Mouse (Mus musculus) layer of hippocampus, postnatal 25 days (tissue): ENCODE measurements around the gene Mrpl34. TPM values are rescaled to one million over a fixed set of nuclear protein-coding genes. Genes with fewer than 3 reads are reported as not detected.

Source experiments
- DNase-seq, 2 experiments: peaks; one replicate each; pipeline ENCODE4 v3.0.0; 2022; ENCODE audit warnings: mixed read lengths in 2 of 2, low spot score in 1 of 2; ENCODE audit errors: extremely low spot score in 1 of 2
- total RNA-seq, 2 experiments: library from RNA; stranded (reverse); gene quantifications; 2 replicates each; pipeline ENCODE4 v1.2.3; 2021

The Mrpl34 gene
- total RNA-seq, 2 experiments from 2014 or later, result 49.9 to 54.7 TPM

GRCm38 (mm10) chr8:71487691-71488445, 23.1 kb downstream of the Mrpl34 start, which contains the start of gene Gtpbp3:
Gene Gtpbp3, plus strand, starts transcription at chr8:71488103.
- DNase-seq, result peak; percentile 56 to 65

DNA sequence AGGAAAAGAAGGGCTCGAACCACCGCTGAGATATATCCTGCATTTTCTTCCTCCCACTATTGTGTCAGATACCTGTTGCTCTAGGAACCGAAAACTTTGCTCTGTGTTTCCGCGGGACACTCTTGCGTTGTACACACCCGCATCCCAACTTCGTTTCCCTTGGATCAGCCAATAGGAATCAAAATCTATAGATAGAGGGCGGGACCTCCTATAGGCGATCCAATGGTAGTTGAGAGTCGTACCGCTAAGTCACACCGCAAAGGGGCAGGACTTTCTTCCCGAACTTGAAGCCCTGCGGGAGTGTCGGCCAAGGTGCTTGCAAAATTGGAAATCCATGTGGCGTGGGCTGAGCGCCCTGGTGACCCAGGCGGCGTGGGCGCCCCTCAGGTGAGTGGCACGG, 23.7 kb downstream of the Mrpl34 start:
- DNase-seq, result peak; percentile 65 to 76

DNA sequence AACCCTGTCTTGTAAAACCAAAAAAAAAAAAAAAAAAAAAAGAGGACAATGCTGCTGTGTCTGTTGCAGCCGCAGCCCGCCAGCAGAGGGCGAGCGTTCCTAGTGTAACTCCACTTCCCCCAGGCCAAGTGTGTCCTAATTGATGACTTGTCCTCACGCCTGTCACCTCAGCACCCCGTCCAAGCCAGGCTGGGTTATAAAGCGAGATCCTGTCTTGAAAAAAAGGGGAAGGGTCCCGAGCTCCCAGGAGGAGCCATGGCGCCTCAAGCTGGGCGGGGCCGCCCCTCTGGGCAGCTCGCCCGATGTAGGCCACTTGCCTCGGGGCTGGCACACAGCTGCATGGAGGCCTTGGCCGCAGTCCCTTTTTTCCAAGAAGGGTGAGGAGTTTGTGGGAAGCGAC, 30.3 kb downstream of the Mrpl34 start:
- peak; percentile 68 to 82 for DNase-seq

DNA sequence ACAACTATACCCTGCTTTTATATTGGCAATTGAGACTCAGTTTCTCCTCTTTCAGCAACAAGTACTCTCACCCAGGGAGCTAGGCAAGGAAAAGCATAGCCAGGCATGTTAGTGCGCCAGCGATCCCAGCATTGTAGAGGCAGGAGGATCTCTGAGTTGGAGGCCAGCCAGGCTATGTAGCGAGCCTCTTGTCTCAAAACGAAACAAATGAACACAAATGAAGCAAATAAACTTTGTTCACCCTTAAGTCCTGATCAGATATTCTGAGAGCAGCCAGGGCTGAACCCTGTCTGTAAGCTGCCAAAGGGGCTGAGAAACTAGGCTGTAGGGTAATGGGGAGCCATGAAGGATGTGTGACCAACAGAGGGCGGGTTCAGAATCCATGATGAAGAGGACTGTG, 31.1 kb downstream of the Mrpl34 start:
- no peak for DNase-seq

GRCm38 (mm10) chr8:71496481-71496880, 31.7 kb downstream of the Mrpl34 start:
- DNase-seq, result no peak

GRCm38 (mm10) chr8:71497077-71497645, 32.4 kb downstream of the Mrpl34 start:
- DNase-seq, result no peak

GRCm38 (mm10) chr8:71497881-71498501, 33.2 kb downstream of the Mrpl34 start:
- no peak for DNase-seq

GRCm38 (mm10) chr8:71498816-71499690, 34.3 kb downstream of the Mrpl34 start:
- no peak for DNase-seq

DNA sequence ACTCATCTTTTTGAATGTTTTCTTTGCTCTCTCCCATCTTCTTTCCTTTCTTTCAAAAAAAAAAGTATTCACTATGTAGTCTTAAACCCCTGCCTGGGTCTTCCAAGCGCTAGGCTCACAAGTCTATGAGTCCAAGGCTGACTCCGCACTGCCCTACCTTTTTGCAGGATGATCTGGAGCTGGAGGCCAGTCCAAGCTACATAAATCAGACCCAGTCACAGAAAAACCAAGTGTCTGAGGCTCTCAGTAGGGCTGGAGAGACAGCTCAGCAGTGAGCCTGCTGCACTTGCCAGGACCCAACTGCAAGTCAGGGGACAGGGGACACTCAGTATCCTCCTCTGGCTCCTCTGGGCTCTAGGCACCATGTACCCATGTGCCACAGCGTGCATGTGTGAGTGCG, 39.6 kb downstream of the Mrpl34 start:
- DNase-seq, result no peak

DNA sequence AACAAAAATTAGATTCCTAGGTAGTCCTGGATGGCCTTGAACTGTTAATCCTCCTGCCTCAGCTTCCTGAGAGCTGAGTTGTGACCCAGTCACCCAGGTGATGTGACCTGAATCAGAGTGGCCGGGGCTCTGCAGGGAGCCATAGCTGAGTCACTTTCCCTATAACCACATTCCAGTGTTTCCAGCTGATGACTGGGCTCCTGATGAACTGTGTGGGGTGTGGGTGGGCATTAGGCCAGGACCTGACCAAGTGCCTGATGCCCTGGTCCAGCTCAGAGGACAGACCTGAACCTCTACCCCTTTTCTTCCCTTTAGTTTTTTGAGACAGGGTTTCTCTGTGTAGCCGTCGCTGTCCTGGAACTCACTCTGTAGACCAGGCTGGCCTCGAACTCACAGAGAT, 40.6 kb downstream of the Mrpl34 start:
- DNase-seq, result no peak

GRCm38 (mm10) chr8:71505979-71506378, 41.2 kb downstream of the Mrpl34 start:
- DNase-seq, result no peak

DNA sequence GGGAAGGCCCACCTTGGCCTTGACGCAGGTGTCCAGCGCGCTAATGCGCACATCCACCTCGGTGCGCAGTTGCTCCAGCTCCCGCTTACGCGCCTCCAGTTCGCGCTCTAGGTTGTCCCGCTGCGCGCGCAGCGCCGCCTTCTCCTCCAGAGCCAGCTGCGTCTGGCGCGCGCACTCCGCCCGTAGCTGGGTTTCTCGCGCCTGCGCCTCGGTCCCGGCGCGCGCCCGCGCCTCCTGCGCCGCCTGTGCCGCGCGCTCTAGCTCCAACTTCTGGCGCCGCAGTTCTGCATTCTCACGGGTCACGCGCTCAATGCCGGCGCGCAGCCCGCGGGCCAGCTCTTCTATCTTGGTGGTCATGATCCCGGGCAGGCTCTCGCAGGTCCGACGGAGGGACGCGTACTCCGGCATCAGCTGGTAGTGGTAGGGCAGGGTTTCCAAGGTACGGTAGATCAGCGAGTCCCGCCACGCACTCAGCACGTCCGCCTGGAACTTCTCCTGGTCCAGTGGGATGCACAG, 42.9 kb downstream of the Mrpl34 start:
- peak; percentile 63 to 65 for DNase-seq

GRCm38 (mm10) chr8:71509316-71509715, 44.6 kb downstream of the Mrpl34 start:
- DNase-seq, result no peak

DNA sequence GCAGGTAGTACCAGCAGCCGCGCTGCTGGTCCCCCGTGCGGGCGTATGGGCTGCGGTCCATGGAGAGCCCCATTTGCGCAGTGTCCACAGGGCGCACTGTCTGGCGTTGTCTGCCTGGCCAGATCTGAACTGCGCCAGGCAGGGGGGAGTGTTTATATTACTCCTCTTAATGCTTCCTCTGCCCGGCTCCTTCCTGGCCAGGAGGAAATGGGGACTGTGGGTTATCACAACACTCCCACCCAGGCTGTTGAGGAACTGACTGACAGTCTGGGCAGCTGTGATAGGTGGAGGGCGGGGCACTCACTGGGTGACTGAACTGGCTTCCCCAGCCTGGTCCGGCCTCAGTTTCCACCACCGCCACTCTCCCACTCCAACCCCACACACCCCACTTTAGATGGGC, 46.9 kb downstream of the Mrpl34 start, which contains the start of gene Plvap:
Gene Plvap, minus strand, starts transcription at position 109 of the 400 bp plus-strand sequence.
- no peak for DNase-seq

- no peak for DNase-seq
Measured at GRCm38 (mm10) chr8:71513018-71513754, 48.4 kb downstream of the Mrpl34 start.

DNA sequence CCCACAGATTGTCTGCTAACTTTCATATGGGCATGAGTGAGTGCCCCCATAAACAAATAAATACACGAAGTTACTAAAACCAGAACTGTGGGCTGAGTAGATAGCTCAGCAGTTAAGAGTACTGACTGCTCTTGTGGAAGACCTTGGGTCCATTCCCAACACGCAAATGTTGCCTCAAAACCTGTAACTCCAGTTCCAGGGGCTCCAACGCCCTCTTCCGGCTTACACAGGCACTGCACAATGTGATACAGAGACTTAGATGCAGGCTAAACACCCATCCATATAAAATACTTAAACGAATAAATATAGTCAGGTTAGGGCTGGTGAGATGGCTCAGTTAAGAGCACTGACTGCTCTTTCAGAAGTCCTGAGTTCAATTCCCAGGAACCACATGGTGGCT, 50.3 kb downstream of the Mrpl34 start:
- DNase-seq, result no peak
